Mouse (Mus musculus): ENCODE data around the gene Cyyr1.

The Cyyr1 gene

DNA sequence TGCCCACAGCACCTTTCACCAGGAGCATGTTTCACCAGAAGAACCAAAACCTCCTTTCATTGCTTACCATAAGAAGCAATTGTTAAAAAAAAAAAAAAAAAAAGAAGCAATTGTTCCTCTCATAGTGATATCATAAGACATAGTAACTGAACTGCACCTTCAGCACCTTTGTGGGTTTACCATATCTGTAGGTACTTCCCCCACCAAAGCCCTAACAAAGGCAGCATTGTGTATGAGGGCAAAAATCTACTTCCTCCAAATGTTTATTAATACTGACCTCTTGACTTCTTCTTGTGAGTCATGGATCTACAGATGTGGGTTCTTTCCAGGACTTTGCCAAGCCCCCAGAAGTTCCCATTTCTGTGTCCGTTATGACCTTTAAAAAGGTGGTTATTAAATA, 98.2 kb downstream of the Cyyr1 start:
- no peak for DNase-seq

DNA sequence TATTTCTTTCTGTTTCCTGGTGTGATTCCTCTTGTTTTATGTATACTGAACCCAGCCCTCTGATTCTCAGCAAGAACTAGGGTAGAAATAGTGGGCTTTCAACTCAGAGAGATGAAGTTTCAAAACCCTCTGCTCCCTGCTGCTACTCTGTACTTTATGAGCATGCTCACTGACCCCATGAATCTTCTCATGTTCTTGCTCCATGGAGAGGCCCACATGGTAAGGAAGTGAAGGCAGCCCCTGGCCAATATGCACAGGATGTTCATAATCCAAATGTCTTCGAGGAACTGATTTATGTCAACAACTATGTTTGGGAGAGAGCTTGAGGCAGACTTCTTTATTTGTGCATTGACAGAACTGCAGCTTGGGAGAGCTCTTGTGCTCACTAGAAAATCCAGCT, 106.9 kb downstream of the Cyyr1 start:
- no peak for DNase-seq

DNA sequence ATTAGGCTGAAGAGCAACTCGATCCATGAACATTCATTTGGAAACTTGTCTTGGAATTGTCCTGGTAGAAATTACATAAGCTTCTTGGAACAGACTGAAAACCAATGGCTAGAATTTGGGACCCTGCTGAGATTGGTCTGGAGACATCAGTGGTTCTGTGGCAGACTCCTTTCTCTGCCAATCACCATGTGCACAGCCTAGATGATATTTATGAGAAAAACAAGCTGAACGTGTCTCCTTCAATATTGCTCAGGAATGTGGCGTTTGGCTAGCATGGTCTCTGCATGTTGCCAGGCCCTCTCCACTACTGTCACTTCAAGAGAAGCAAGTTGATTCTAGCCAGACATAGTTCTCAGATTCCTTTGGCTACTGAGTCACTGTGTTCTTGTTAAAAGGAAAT, 107.4 kb downstream of the Cyyr1 start:
- DNase-seq, result peak; percentile 11 to 35

DNA sequence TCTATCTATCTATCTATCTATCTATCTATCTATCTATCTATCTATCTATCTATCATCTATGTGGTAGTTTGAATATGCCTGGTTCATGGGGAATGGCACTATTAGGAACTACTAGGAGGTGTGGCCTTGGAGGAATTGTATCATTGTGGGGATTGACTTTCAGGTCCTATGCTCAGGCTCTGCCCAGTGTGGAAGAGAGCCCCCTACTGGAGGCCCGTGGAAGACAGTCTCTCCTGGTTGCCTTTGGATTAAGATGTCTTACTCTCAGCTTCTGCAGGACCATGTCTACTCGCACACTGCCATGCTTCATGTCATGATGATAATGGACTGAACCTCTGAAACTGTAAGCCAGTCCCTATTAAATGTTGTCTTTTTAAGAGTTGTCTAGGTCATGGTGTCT, 117.8 kb downstream of the Cyyr1 start:
- DNase-seq, result peak; percentile 12 to 39

DNA sequence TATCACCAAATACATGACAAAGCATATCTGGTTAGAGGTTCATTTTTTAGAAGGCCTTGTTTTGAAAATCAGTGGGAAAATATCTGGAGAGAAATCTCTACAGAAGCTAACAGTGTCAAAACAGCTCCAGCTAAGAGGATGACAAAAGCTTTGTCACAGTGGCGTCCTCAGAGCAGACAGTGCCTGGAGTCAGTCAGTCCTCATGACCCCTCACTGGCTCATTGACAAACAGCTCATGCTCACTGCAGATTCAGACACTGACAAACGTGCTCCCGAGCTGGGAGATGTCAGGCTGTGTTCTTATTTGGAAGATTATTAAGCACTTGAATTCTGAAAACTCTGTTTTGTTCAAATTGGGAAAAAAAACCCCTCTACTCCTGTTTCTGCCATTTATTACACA, 124.0 kb downstream of the Cyyr1 start:
- DNase-seq, result no peak

DNA sequence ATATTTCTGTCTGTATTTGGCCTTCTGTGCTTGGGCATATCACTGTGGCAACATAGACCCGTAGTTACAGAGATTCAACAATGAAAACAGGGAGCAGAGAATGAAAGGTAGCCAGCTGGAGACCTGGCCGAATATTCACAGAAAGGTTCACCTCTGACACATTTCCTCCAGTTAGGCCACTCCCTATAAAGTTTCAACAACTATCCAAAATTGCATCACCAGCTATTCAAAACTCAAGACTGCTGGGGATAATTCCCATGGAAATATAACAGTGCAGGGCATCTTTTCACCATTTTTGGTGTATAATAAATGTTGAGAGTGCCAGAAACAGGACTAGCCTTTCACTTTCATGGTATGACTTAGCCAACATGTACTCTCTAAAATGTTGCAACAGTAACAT, 130.3 kb downstream of the Cyyr1 start:
- DNase-seq, result no peak

DNA sequence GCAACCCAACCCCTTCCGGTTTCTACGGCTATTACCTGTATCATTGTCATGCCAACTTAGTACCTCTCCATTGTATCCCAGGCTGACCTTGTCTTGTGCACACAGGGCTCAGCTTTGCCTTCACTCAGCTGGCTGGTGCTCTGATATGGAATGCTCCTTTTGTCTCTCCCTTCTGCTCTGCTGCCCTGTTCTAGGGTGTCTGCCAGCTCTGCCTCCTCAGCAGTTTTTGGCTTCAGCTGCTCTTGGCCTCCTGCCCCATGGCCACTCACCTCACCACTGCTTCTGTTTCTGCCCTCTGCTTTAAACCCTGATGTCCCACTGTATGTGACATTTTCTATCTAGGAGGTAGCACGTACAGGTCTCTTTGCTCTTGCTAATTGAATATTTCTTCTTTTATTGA, 137.8 kb downstream of the Cyyr1 start:
- peak; percentile 84 to 90 for DNase-seq

DNA sequence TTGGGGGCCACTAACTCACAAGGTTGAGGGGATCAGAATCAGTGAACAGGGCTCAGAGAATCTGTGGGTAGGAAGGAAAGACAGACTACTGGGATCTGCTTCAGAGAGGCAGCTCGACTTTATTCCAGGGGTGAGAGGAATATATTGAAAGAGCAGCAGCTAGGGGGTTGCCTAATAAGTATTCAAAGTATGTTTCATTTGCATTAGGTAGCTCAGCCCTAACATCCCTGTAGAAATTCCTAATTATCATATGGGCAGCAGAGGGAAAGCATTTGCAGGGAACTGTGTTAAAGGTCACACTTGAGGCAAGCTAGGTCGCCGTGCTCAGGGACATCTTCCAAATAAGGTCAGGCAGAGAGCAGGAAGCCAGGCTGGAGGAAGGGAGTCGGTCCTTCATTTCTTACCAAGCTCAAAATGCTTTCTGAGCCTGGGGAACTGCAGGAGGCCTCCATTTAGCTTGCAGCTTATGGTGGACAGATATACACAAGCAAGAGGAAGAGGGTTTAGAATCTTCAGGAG, 159.7 kb downstream of the Cyyr1 start:
- DNase-seq, result no peak

DNA sequence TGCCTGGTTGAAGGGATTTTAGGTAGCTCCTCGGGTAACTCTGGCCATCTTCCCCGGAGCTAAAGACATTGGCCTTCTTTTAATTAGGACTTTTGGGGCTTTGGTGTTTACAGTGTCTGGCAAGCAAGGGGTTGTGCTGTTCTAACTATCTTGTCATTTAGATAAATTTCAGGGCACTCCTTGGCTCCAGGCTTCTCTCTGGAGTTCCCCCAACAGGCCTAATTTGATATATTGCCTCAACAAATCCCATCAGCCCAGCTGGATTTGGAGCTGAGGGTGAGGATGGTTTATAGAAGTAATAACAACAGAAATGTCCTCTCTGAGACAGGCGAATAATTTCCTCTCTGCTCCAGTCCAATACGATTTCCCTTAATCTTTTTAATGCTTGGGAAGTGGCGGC, 166.4 kb downstream of the Cyyr1 start:
- DNase-seq, result no peak
